Mouse (Mus musculus): ENCODE data around the gene Trit1.

The Trit1 gene

DNA sequence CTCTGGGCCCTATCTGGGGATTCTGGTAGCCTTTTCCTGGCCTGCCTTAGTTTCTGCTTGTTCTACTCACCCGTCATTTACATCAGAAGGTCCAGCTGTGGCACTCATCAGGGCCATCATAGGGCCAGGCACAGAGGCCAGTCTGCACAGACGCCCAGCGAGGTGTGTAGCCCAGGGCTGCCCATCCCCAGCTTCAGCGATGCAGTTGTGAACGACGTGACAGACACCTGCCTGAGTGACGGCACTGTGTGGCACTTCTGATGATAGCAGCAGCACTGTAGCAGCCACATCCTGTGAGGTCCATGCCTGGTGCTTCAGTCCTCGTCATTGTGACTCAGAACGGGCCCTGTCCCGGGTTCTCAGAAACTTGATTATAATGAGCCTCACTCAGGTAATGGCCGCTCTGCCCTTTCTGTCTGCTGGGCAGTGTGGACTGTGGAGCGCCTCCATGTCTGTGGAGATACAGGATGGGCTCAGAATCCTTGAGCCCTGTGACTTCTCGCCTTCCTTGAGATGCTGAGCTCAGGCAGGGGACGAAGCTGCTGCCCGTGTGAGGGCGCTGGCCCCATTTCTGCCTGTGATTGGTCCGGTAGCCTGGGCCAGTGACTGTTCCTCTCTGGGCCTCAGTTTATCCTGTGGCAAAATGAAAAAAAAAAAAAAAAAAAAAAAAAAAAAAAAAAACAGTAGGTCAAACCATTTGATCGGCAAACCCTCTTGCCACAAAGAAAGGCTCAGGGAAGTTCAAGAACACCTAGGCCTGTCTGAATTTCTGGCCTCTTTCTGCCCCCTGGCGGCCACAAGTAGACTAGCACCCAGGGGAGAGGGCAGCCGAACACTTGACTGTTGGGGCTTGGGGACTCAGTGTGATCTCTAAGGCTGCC, 66.1 kb downstream of the Trit1 start:
- in situ Hi-C loops (cut with MboI; ENCODE audit: low pct_unique_long_range_greater_than_20kb in 1 of 2, low sequenced_read_pairs in 2 of 2, unreplicated experiment in 1 of 2): loop anchor here (5.0 to 10.0 kb wide), 3 partner anchors 85 to 168 kb away; partner anchors contain the start of gene Mycl (in 1 of the 2)

DNA sequence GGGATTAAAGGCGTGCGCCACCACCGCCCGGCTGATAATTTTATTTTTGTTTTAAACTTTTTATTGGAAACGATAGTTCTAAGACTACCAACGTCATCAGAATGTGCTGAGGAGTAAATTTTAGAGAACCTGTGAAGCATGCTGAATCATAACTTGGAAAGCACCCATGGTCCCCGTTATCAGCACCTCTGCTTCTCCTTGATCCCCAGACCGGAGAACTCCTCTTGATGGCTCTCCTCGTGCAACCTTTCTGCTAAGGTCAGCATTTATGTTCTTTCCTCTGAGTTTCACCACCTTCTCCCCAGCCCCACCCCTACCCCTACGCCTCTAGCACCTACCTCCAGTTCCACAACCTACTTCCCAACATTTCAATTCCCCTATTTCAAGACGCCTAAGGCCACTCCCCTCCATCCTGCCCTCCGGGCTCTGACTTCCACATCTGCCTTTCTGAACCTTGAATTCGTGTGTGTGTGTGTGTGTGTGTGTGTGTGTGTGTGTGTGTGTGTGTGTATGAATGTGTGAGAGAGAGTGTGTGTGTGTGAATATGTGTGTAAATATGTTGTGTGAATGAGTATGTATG, 67.0 kb downstream of the Trit1 start:
- in situ Hi-C loops (cut with MboI; ENCODE audit: low pct_unique_long_range_greater_than_20kb in 1 of 2, low sequenced_read_pairs in 2 of 2, unreplicated experiment in 1 of 2): loop anchor here (5.0 to 10.0 kb wide), 3 partner anchors 86 to 169 kb away; partner anchors contain the start of gene Mycl (in 1 of the 2)

DNA sequence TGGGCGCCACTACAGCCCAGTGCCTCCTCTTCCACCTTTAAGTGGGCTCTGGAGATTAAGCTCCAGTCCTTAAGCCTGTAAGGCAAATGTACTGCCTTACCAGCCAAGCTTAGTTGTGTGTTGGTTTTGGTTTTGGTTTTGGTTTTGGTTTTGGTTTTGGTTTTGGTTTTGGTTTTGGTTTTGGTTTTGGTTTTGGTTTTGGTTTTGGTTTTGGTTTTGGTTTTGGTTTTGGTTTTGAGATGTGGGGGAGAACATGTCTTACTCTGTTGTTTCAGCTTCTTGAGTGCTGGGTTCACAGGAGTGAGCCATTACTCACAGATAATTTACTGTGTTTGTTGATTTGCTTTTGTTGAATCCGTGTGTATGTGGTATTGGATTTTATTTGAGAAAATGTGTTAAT, 68.9 kb downstream of the Trit1 start:
- in situ Hi-C loops (cut with MboI; ENCODE audit: low pct_unique_long_range_greater_than_20kb in 1 of 2, low sequenced_read_pairs in 2 of 2, unreplicated experiment in 1 of 2): loop anchor here (10.0 kb wide), 1 partner anchor 170 kb away; no protein-coding TSS in a partner anchor

DNA sequence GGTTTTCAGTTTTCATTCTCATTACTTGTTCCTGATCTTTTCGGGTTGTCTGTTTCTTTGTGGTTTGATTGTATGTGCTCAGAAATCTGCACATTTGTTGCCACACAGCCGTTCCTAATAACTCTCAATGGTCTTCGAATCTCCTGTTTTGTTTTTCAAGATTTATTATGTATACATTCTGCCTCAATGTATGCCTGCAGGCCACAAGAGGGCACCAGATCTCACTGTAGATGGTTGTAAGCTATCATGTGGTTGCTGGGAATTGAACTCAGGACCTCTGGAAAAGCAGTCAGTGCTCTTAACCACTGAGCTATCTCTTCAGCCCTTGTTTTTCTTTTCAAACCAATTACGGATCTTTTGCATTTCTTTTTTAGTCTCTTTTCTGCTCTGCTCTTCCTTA, 70.0 kb downstream of the Trit1 start:
- in situ Hi-C loops (cut with MboI; ENCODE audit: low pct_unique_long_range_greater_than_20kb in 1 of 2, low sequenced_read_pairs in 2 of 2, unreplicated experiment in 1 of 2): loop anchor here (10.0 kb wide), 1 partner anchor 172 kb away; no protein-coding TSS in a partner anchor

DNA sequence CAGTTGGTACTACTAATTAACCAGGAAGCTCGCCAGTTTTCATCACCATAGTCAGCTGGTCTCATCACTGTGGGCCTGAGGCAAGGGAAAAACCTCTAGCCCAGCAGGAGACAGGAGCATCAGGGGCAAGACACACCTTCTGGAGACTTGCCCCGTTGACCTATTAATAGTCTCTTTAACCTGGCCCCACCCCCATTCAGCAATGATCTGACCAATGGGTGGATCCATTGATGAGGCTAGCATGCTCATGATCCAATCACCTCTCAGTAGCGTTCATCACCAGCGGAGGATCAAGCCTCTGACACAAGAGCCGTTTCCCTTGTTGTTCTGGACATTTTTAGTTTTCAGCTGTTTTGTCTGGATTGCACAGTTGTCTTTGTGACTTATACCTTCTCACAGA, 76.2 kb downstream of the Trit1 start:
- in situ Hi-C loops (cut with MboI; ENCODE audit: low pct_unique_long_range_greater_than_20kb in 1 of 2, low sequenced_read_pairs in 2 of 2, unreplicated experiment in 1 of 2): no loop called here

DNA sequence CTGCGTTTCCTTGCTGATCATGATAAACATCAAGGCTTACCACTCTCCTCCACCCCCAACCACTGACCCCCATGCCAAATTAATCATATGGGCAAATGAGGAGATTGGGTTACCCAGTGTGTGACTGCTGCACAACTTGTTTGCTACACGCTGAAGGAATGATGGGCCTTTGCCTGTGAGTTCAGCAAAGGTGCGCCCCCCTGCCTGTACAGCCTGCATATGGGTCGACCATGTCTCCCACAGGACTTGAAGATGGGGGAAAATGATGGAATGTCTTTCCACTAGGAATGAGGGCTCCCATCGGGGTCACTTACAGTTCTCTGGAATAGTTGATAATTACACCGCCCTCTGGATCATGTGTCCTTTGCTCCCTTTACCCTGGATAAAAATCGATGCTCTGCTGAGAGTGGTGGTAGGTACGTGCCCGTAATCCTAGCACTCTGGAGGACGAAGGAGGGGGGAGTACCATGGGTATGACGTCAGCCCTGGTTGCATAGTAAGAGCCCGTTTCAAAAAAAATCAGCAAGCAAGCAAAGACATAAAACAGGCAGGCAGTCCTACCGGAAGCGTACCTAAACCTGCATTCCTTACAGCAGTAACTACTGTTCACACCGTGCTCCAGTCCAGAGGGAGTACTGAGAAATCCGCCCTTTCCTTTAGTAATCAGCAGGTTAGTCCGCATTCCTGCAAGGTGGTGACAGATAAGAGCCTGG, 76.8 kb downstream of the Trit1 start:
- in situ Hi-C loops (cut with MboI; ENCODE audit: low pct_unique_long_range_greater_than_20kb in 1 of 2, low sequenced_read_pairs in 2 of 2, unreplicated experiment in 1 of 2): no loop called here

DNA sequence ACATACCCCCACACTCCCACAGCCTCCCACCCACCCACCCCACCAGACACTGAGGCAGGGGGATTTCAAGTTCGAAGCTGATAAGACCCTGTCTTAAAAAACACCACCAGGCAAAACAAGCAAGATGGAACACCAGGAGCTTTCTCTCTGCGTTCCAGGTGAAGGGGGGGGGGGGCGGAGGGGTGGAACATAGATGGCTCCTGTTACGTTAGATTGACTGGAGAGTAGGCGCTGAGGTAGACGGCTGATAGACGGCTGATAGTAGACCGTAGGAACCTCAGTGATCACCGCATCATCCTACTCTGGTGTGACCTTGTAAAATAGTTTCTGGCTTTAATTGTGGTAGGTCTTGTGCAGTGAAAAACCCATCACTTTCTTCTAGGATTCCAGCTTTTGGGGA, 77.5 kb downstream of the Trit1 start:
- in situ Hi-C loops (cut with MboI; ENCODE audit: low pct_unique_long_range_greater_than_20kb in 1 of 2, low sequenced_read_pairs in 2 of 2, unreplicated experiment in 1 of 2): no loop called here
